Mouse (Mus musculus) liver, embryonic 14.5 days (tissue): ENCODE measurements at regions not wholly inside any gene's neighbourhood (a gene's known extent, or its start where the extent isn't known, plus 50 kb on each side); places are given as distances from the start of the nearest gene placed in this dataset.

Experiments used
- CTCF ChIP-seq: IDR thresholded peaks from 2 replicates; pipeline ENCODE4 v1.5.1; 2016; ENCODE audit warnings: antibody characterized with exemption, low read depth, control low read depth
- EP300 ChIP-seq: IDR thresholded peaks from 2 replicates; pipeline ENCODE4 v1.6.1; 2016; ENCODE audit warnings: antibody characterized with exemption, low read depth

DNA sequence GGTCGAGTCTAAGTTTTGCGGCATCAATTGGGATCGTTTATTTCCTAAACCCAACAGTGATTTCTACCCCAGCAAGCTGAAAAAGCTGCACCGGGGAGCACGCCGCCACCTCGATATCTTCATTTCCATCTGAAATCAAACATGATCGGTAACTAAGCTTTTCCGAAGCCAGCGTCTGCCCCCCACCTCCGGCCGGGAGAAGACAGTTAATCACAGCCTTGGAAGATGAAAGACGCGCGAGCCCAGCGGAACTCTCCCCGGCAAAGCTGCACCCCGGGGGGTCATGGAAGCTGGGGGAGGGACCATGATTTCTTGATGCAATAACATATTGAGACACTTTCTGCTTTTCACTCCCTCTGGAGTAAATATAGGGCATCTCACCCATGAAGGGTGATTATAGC lies 468.4 kb downstream of the Vrk1 start:
- TF ChIP-seq CTCF (no peak), EP300 (no peak)
